Mouse (Mus musculus) liver, embryonic 14.5 days (tissue): Measurements from ENCODE around the gene Ubxn7. TPM values are rescaled to one million over a fixed set of nuclear protein-coding genes. Genes with fewer than 3 reads are reported as not detected.

ENCODE experiments used
- ATAC-seq: fragments of 200-750 bp; cut with Nextera tagmentation; 2 replicates; pipeline ENCODE4 v1.8.0; 2017; ENCODE audit warnings: moderate number of reproducible peaks, mild to moderate bottlenecking, moderate library complexity; ENCODE audit not compliant: insufficient read depth
- DNase-seq, 3 experiments: peaks; one replicate each; pipeline ENCODE4 v3.0.0-alpha.2; 2012 to 2013; ENCODE audit warnings: low read depth in 3 of 3, low spot score in 3 of 3
- H3K27ac ChIP-seq: fragments of 300-500 bp; sonication (generic); 2 replicates; pipeline ENCODE4 v1.5.1; 2014; ENCODE audit warnings: moderate library complexity, mild to moderate bottlenecking, control low read depth, inconsistent platforms
- H3K27me3 ChIP-seq: fragments of 300-500 bp; sonication (generic); 2 replicates; pipeline ENCODE4 v1.6.1; 2014; ENCODE audit warnings: mild to moderate bottlenecking, low read length, moderate library complexity; ENCODE audit not compliant: control insufficient read depth, insufficient read depth
- H3K36me3 ChIP-seq: fragments of 300-500 bp; sonication (generic); replicated peaks from 2 replicates; pipeline ENCODE4 v1.6.1; 2014; ENCODE audit warnings: low read depth; ENCODE audit not compliant: control insufficient read depth, insufficient read depth
- H3K4me1 ChIP-seq, 2 experiments: fragments of 200-500 bp in 1 of 2; fragments of 300-500 bp in 1 of 2; sonication (generic) in 1 of 2; replicated peaks; 2 replicates each; pipeline ENCODE4 v1.6.1; 2012 to 2014; ENCODE audit warnings: antibody characterized with exemption in 1 of 2, inconsistent platforms in 1 of 2, low read length in 1 of 2; ENCODE audit not compliant: control insufficient read depth in 2 of 2, insufficient read depth in 2 of 2
- H3K4me2 ChIP-seq: fragments of 300-500 bp; sonication (generic); 2 replicates; pipeline ENCODE4 v1.6.1; 2014; ENCODE audit warnings: low read depth, mild to moderate bottlenecking, control low read depth, moderate library complexity
- H3K4me3 ChIP-seq, 2 experiments: fragments of 200-500 bp in 1 of 2; fragments of 300-500 bp in 1 of 2; sonication (generic) in 1 of 2; 2 replicates each; pipeline ENCODE4 v1.5.1; 2012 to 2014; ENCODE audit warnings: low read depth in 2 of 2, low read length in 2 of 2, mild to moderate bottlenecking in 2 of 2, control low read depth in 1 of 2, inconsistent platforms in 1 of 2, moderate library complexity in 1 of 2; ENCODE audit not compliant: insufficient read depth in 1 of 2
- H3K9ac ChIP-seq: fragments of 300-500 bp; sonication (generic); replicated peaks from 2 replicates; pipeline ENCODE4 v1.6.1; 2014; ENCODE audit warnings: mild to moderate bottlenecking, control low read depth, moderate library complexity
- H3K9me3 ChIP-seq: fragments of 300-500 bp; sonication (generic); 2 replicates; pipeline ENCODE4 v1.6.1; 2016; ENCODE audit warnings: low read length, mixed read lengths; ENCODE audit not compliant: control insufficient read depth
- CTCF ChIP-seq: IDR thresholded peaks from 2 replicates; pipeline ENCODE4 v1.5.1; 2016; ENCODE audit warnings: antibody characterized with exemption, low read depth, control low read depth
- EP300 ChIP-seq: IDR thresholded peaks from 2 replicates; pipeline ENCODE4 v1.6.1; 2016; ENCODE audit warnings: antibody characterized with exemption, low read depth
- WGBS: fragments of 180-500 bp; shearing (Covaris S2); extraction: QIAGEN DNeasy Blood & Tissue Kit; methylation state at CpG from one replicate; pipeline ENCODE4 v1.1.7; 2014; ENCODE audit not compliant: insufficient replicate concordance; 5-methylcytosine and 5-hydroxymethylcytosine counted together
- polyA plus RNA-seq, 2 experiments: library from polyadenylated mRNA; depleted of rRNA in 1 of 2; stranded (reverse) in 1 of 2; unstranded in 1 of 2; fragments of >200 nt; fragmentation: Nextera tagmentation in 1 of 2; extraction: Ambion mirVana in 1 of 2; gene quantifications; 2 replicates each; pipeline versions ENCODE4 v1.2.1 to v1.2.3; 2012 to 2014

Ubxn7 gene
- polyA plus RNA-seq, 2 experiments: 5.1 to 5.4 TPM

DNA sequence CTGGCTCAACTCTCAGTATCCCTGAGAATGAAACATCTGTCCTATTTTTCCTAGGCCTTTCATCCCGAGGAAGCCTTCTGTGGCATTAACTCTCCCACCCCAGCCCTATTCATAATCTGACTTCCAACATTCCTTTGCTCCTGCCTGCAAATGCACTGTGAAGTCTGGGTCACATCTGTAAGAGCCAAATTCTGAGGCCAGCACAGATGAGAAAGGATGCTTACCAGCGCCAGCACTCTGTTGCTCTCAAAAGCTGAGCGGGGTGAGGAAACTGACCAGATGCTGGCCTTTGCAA lies 64.4 kb downstream of the Ubxn7 start:
- no peak for DNase-seq

DNA sequence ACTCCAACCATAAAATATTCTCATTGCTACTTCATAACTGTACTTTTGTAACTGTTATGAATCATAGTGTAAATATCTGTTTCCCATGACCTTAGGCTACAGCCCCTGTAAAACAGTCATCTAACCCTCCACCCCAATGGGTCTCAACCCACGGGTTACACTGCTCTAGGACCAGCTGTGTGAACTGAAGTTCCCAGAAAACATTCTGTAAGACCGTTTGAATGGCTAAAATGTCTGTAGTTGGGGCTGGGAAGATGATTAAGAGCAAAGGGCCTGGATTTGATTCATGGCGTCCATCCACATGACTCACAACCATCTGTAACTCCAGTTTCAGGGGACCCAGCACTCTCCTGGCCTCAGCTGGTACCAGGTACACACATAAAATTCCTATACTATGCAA lies 66.1 kb downstream of the Ubxn7 start:
- H3K36me3 ChIP-seq: no peaks in the 10 kb centered on the region
- H3K9ac ChIP-seq: no peak overlapping the region
- H3K9me3 ChIP-seq: no peaks in the 10 kb centered on the region
- H3K27me3 ChIP-seq: no peaks in the 10 kb centered on the region
- ATAC-seq (no peak), DNase-seq (no peak)
- H3K4me1 ChIP-seq: no peaks in the 10 kb centered on the region; a peak in 1 of 4 replicates
- H3K4me2 ChIP-seq: no peak overlapping the region
- 60% methylated on average over 3 of the region's 3 CpGs for WGBS
- no peak overlapping the region for H3K27ac ChIP-seq
- no peak for TF ChIP-seq EP300
- TF ChIP-seq CTCF: no peak
- no peak overlapping the region for H3K4me3 ChIP-seq

More for the DNA sequence above, 64.4 kb downstream of the Ubxn7 start:
- no peak overlapping the region for H3K4me3 ChIP-seq
- ATAC-seq: no peak
- H3K27ac ChIP-seq: no peak overlapping the region
- no peaks in the 10 kb centered on the region for H3K36me3 ChIP-seq
- H3K4me1 ChIP-seq: no peaks in the 10 kb centered on the region; a peak in 1 of 4 replicates
- no peak overlapping the region for H3K4me2 ChIP-seq
- TF ChIP-seq CTCF: no peak
- TF ChIP-seq EP300: no peak
- H3K9me3 ChIP-seq: no peaks in the 10 kb centered on the region
- H3K27me3 ChIP-seq: no peaks in the 10 kb centered on the region
- WGBS: 67% methylated on average over 3 of the region's 3 CpGs
- no peak overlapping the region for H3K9ac ChIP-seq

GRCm38 (mm10) chr16:32400267-32400666 lies 68.2 kb downstream of the Ubxn7 start, which contains the start of gene Tm4sf19:
TSS of gene Tm4sf19 (plus strand) at chr16:32400506.
- Histone ChIP-seq H3K4me3 (no peak within 1 kb of the TSS), H3K9ac (no peak within 1 kb of the TSS), H3K27me3 (no peaks in the 10 kb centered on the region), H3K4me1 (no peaks in the 10 kb centered on the region; a peak in 1 of 4 replicates), H3K9me3 (no peaks in the 10 kb centered on the region), H3K36me3 (no peaks in the 10 kb centered on the region), H3K27ac (no peak within 1 kb of the TSS), H3K4me2 (no peak within 1 kb of the TSS)
- 71% methylated on average over 7 of the region's 7 CpGs for WGBS
- no peak for ATAC-seq
- TF ChIP-seq EP300 (no peak), CTCF (no peak)
- no peak for DNase-seq

GRCm38 (mm10) chr16:32401335-32401965 lies 69.4 kb downstream of the Ubxn7 start:
- Histone ChIP-seq H3K4me1 (no peaks in the 10 kb centered on the region), H3K9me3 (no peaks in the 10 kb centered on the region), H3K4me3 (no peak overlapping the region), H3K9ac (no peak overlapping the region), H3K27me3 (no peaks in the 10 kb centered on the region), H3K27ac (no peak overlapping the region), H3K4me2 (no peak overlapping the region), H3K36me3 (no peaks in the 10 kb centered on the region)
- no peak for TF ChIP-seq EP300
- no peak for ATAC-seq
- no peak for DNase-seq
- 41% methylated on average over 9 of the region's 9 CpGs for WGBS

- ATAC-seq: no peak
- H3K36me3 ChIP-seq: no peaks in the 10 kb centered on the region
These were observed 70.8 kb downstream of the Ubxn7 start for GRCm38 (mm10) chr16:32402818-32403217.

More at GRCm38 (mm10) chr16:32402818-32403217, 70.8 kb downstream of the Ubxn7 start:
- Histone ChIP-seq H3K4me3 (no peak overlapping the region), H3K4me1 (no peaks in the 10 kb centered on the region), H3K9me3 (no peaks in the 10 kb centered on the region), H3K9ac (no peak overlapping the region), H3K4me2 (no peak overlapping the region), H3K27ac (no peak overlapping the region), H3K27me3 (no peaks in the 10 kb centered on the region)
- TF ChIP-seq EP300 (no peak), CTCF (no peak)
- DNase-seq: no peak
- WGBS: 76% methylated on average over 3 of the region's 3 CpGs
